In the genomic region with DNA sequence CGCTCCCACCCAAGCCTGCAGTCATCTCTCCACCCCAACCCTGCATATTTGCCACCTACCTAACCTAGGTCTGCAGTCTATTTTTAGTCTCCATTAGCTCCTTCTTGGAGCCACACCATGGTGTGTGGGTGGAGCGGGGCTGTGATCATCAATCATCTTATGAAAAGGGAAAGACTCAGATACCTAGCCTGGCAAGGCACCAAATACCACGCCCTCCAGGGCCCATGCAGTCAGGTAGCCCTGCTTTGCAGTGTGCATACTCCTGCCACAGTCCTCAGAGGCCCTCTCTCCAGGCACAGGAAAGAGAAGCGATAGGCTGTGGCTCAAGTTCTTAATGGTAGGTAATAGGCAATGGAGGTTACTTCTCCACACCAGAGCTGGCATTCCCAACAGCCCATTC, we compare ENCODE assay signal across 8 mouse cellular contexts.
A peak's percentile ranks its signal among the peaks of the same experiment; 100 is the strongest.
DNase-seq lines count a peak whose midpoint lies in the region; ATAC-seq and TF ChIP-seq lines count a peak whose summit lies in the region.

No protein-coding gene starts in this region.

- TF ChIP-seq POLR2A in embryonic fibroblast, embryonic 13.5 days (IDR thresholded peaks at IDR 0.05; ENCODE audit: low read depth, low read length) = no peak

- WGBS in lung, embryonic 15.5 days = 43% methylated on average over 4 of the region's 4 CpGs
- 44% methylated on average over 4 of the region's 4 CpGs for WGBS in intestine, embryonic 16.5 days
- 71% methylated on average over 4 of the region's 4 CpGs for WGBS in neural tube, embryonic 13.5 days

- H3K9ac ChIP-seq in lung, embryonic 15.5 days = peak overlapping the region; percentile 11; the same call in 1 of the 2 replicates
- peak overlapping the region; percentile 94 for H3K9ac ChIP-seq in intestine, embryonic 16.5 days (ENCODE audit: low read depth, low read length)
- H3K9ac ChIP-seq in neural tube, embryonic 13.5 days = peak overlapping the region; percentile 87

- peak overlapping the region; percentile 72 for H3K4me3 ChIP-seq in lung, embryonic 15.5 days
- peak overlapping the region; percentile 69 for H3K4me3 ChIP-seq in embryonic fibroblast, embryonic 13.5 days (ENCODE audit: insufficient read depth, low read length)
- peak overlapping the region; percentile 76 for H3K4me3 ChIP-seq in intestine, embryonic 16.5 days (ENCODE audit: low read length)
- H3K4me3 ChIP-seq in neural tube, embryonic 13.5 days = peak overlapping the region; percentile 66

- no peaks in the 10 kb centered on the region for H3K9me3 ChIP-seq in lung, embryonic 15.5 days
- no peaks in the 10 kb centered on the region for H3K9me3 ChIP-seq in intestine, embryonic 16.5 days (ENCODE audit: control insufficient read depth, low read length)
- H3K9me3 ChIP-seq in neural tube, embryonic 13.5 days = no peaks in the 10 kb centered on the region

- peaks cover 68% of the 10 kb centered on the region for H3K4me1 ChIP-seq in lung, embryonic 15.5 days
- H3K4me1 ChIP-seq in embryonic fibroblast, embryonic 13.5 days (ENCODE audit: control insufficient read depth, insufficient read depth, low read length) = peaks cover 15% of the 10 kb centered on the region; the same call in 1 of the 2 replicates
- H3K4me1 ChIP-seq in intestine, embryonic 16.5 days (ENCODE audit: control insufficient read depth, insufficient read depth, low read length) = peaks cover 55% of the 10 kb centered on the region
- peaks cover 62% of the 10 kb centered on the region for H3K4me1 ChIP-seq in neural tube, embryonic 13.5 days (replicated peaks)

- no peak for ATAC-seq in lung, embryonic 15.5 days (ENCODE audit: borderline replicate concordance, extremely low read depth, low FRiP score, low TSS enrichment)
- ATAC-seq in intestine, embryonic 16.5 days = peak; percentile 47
- ATAC-seq in neural tube, embryonic 13.5 days (ENCODE audit: low read depth) = 0 out of 2 replicates have a peak, but pooled peaks have one; percentile 10

- H3K27ac ChIP-seq in lung, embryonic 15.5 days = peak overlapping the region; percentile 99
- no peak overlapping the region for H3K27ac ChIP-seq in embryonic fibroblast, embryonic 13.5 days (ENCODE audit: insufficient read depth, low read length)
- H3K27ac ChIP-seq in intestine, embryonic 16.5 days (ENCODE audit: low read length) = peak overlapping the region; percentile 99
- peak overlapping the region; percentile 99 for H3K27ac ChIP-seq in neural tube, embryonic 13.5 days (replicated peaks)

- H3K36me3 ChIP-seq in lung, embryonic 15.5 days = no peaks in the 10 kb centered on the region
- no peaks in the 10 kb centered on the region for H3K36me3 ChIP-seq in intestine, embryonic 16.5 days (ENCODE audit: control insufficient read depth, insufficient read depth, low read length)
- H3K36me3 ChIP-seq in neural tube, embryonic 13.5 days = no peaks in the 10 kb centered on the region

- peak overlapping the region; percentile 86 for H3K4me2 ChIP-seq in lung, embryonic 15.5 days
- H3K4me2 ChIP-seq in intestine, embryonic 16.5 days (ENCODE audit: low read depth, low read length) = peak overlapping the region; percentile 65
- peak overlapping the region; percentile 87 for H3K4me2 ChIP-seq in neural tube, embryonic 13.5 days

- no peaks in the 10 kb centered on the region for H3K27me3 ChIP-seq in lung, embryonic 15.5 days
- H3K27me3 ChIP-seq in intestine, embryonic 16.5 days (replicated peaks; ENCODE audit: control insufficient read depth, insufficient read depth, low read length) = no peaks in the 10 kb centered on the region
- no peaks in the 10 kb centered on the region for H3K27me3 ChIP-seq in neural tube, embryonic 13.5 days

- DNase-seq in lung, postnatal 25 days (ENCODE audit: low spot score) = no peak
- DNase-seq in adrenal gland, adult (ENCODE audit: inconsistent age in 2 of 2, low spot score in 1 of 2) = no peak
- DNase-seq in ovary, postnatal 14 days (ENCODE audit: low spot score) = no peak
- no peak for DNase-seq in kidney, adult 18-20 months

- no peak for TF ChIP-seq CTCF in embryonic fibroblast, embryonic 13.5 days (IDR thresholded peaks at IDR 0.05; ENCODE audit: borderline replicate concordance, insufficient read depth, low read length)

Comparison
In these comparisons a context has a peak if more than half of its experiments do, and no peak if none do; other contexts are left out.
1. H3K9ac ChIP-seq: peak in every context shown above with its lines; median percentile 94 in intestine, embryonic 16.5 days; 87 in neural tube, embryonic 13.5 days; 11 in lung, embryonic 15.5 days.